Mouse (Mus musculus) heart, postnatal 14 days (tissue): ENCODE data around the gene Ipo5. TPM values are rescaled to one million over a fixed set of nuclear protein-coding genes. Genes with fewer than 3 reads are reported as not detected.

ENCODE experiments used
- DNase-seq, 2 experiments: peaks; one replicate each; pipeline ENCODE4 v3.0.0; 2021 to 2022
- intact Hi-C: fragments of 180-260 bp; cut with DNase I; formaldehyde crosslinking; loops from one replicate; pipeline ENCODE4 v1.15.1; 2025
- long read RNA-seq, 2 experiments: library from polyadenylated mRNA; stranded (forward); transcript quantifications; one replicate each; pipeline ENCODE4 v2.0.0; 2021
- total RNA-seq, 2 experiments: library from RNA; stranded (reverse); gene quantifications; 2 replicates each; pipeline ENCODE4 v1.2.3; 2021

The Ipo5 gene
- 10 to 100 TPM; 79.3 to 81.4 TPM for total RNA-seq
- long read RNA-seq, experiment 1, full-length matches to known transcripts, result 50 of 67 reads
- long read RNA-seq, experiment 1, partial matches to known transcripts, result 15 of 67 reads
- long read RNA-seq, experiment 1, other reads (novel, unspliced or antisense), result 2 of 67 reads
- long read RNA-seq, experiment 2, full-length matches to known transcripts, result 49 of 58 reads
- long read RNA-seq, experiment 2, partial matches to known transcripts, result 7 of 58 reads
- long read RNA-seq, experiment 2, other reads (novel, unspliced or antisense), result 2 of 58 reads

GRCm38 (mm10) chr14:120910733-120911324 lies at the start of gene Ipo5:
Gene Ipo5 (plus strand): TSS chr14:120911224.
- peak; percentile 97 to 99 for DNase-seq
- intact Hi-C loops, result loop anchor here (5.0 kb wide), 3 partner anchors 64 to 876 kb away; no protein-coding TSS in a partner anchor

GRCm38 (mm10) chr14:120863205-120863604 lies 47.8 kb upstream of the Ipo5 start:
- intact Hi-C loops, result no loop called here
- no peak for DNase-seq

- no peak for DNase-seq
- intact Hi-C loops, result no loop called here
Observed at GRCm38 (mm10) chr14:120864896-120865295, 46.1 kb upstream of the Ipo5 start.

- intact Hi-C loops, result no loop called here
- no peak for DNase-seq
Observed at GRCm38 (mm10) chr14:120866573-120866972, 44.5 kb upstream of the Ipo5 start.

GRCm38 (mm10) chr14:120867121-120867520 lies 43.9 kb upstream of the Ipo5 start:
- intact Hi-C loops, result no loop called here
- peak in 1 of 2 experiments; percentile 12 for DNase-seq

GRCm38 (mm10) chr14:120868494-120868893 lies 42.5 kb upstream of the Ipo5 start:
- intact Hi-C loops, result no loop called here
- peak; percentile 48 to 73 for DNase-seq

- intact Hi-C loops, result no loop called here
- DNase-seq, result no peak
Observed at GRCm38 (mm10) chr14:120870736-120871135, 40.3 kb upstream of the Ipo5 start.

GRCm38 (mm10) chr14:120874397-120874796 lies 36.6 kb upstream of the Ipo5 start:
- intact Hi-C loops, result no loop called here
- DNase-seq, result no peak

- intact Hi-C loops, result no loop called here
- peak in 1 of 2 experiments; percentile 14 for DNase-seq
Observed at GRCm38 (mm10) chr14:120875144-120875543, 35.9 kb upstream of the Ipo5 start.

GRCm38 (mm10) chr14:120875811-120876388 lies 35.1 kb upstream of the Ipo5 start:
- intact Hi-C loops, result no loop called here
- peak in 1 of 2 experiments; percentile 10 for DNase-seq

GRCm38 (mm10) chr14:120877147-120877546 lies 33.9 kb upstream of the Ipo5 start:
- no peak for DNase-seq
- intact Hi-C loops, result no loop called here

- intact Hi-C loops, result no loop called here
- no peak for DNase-seq
Observed at GRCm38 (mm10) chr14:120879026-120879425, 32.0 kb upstream of the Ipo5 start.

- no peak for DNase-seq
- intact Hi-C loops, result no loop called here
Observed at GRCm38 (mm10) chr14:120880601-120881000, 30.4 kb upstream of the Ipo5 start.

- DNase-seq, result no peak
- intact Hi-C loops, result no loop called here
Observed at GRCm38 (mm10) chr14:120881054-120881453, 30.0 kb upstream of the Ipo5 start.

- no peak for DNase-seq
- intact Hi-C loops, result no loop called here
Observed at GRCm38 (mm10) chr14:120888681-120889080, 22.3 kb upstream of the Ipo5 start.

GRCm38 (mm10) chr14:120892369-120892768 lies 18.7 kb upstream of the Ipo5 start:
- intact Hi-C loops, result no loop called here
- no peak for DNase-seq

GRCm38 (mm10) chr14:120896613-120897012 lies 14.4 kb upstream of the Ipo5 start:
- DNase-seq, result no peak

GRCm38 (mm10) chr14:120898876-120899275 lies 12.1 kb upstream of the Ipo5 start:
- intact Hi-C loops, result no loop called here
- no peak for DNase-seq

More at GRCm38 (mm10) chr14:120896613-120897012, 14.4 kb upstream of the Ipo5 start:
- intact Hi-C loops, result no loop called here

GRCm38 (mm10) chr14:120909396-120909795 lies 1.6 kb upstream of the Ipo5 start:
- DNase-seq, result peak in 1 of 2 experiments; percentile 14

GRCm38 (mm10) chr14:120910320-120910719 lies 704 bp upstream of the Ipo5 start:
- intact Hi-C loops, result loop anchor here (5.0 kb wide), 3 partner anchors 63 to 877 kb away; no protein-coding TSS in a partner anchor
- DNase-seq, result no peak

More at GRCm38 (mm10) chr14:120909396-120909795, 1.6 kb upstream of the Ipo5 start:
- intact Hi-C loops, result no loop called here

- peak; percentile 44 to 46 for DNase-seq
- intact Hi-C loops, result loop anchor here (5.0 kb wide), 3 partner anchors 64 to 876 kb away; no protein-coding TSS in a partner anchor
Observed at GRCm38 (mm10) chr14:120911388-120911901, 421 bp downstream of the Ipo5 start.
